Mouse (Mus musculus) olfactory bulb, adult 2 months (tissue): Measurements from ENCODE around the gene Nkx6-2.

ENCODE experiments used
- CTCF ChIP-seq: fragments of 200-500 bp; IDR thresholded peaks from 2 replicates; pipeline ENCODE4 v1.5.1; 2012; ENCODE audit warnings: low read depth, mild to moderate bottlenecking, low read length, moderate library complexity; ENCODE audit not compliant: insufficient read depth
- POLR2A ChIP-seq: fragments of 200-500 bp; IDR thresholded peaks from 2 replicates; pipeline ENCODE4 v1.6.1; 2012; ENCODE audit warnings: mild to moderate bottlenecking, low read depth, low read length, moderate library complexity; ENCODE audit not compliant: insufficient read depth

DNA sequence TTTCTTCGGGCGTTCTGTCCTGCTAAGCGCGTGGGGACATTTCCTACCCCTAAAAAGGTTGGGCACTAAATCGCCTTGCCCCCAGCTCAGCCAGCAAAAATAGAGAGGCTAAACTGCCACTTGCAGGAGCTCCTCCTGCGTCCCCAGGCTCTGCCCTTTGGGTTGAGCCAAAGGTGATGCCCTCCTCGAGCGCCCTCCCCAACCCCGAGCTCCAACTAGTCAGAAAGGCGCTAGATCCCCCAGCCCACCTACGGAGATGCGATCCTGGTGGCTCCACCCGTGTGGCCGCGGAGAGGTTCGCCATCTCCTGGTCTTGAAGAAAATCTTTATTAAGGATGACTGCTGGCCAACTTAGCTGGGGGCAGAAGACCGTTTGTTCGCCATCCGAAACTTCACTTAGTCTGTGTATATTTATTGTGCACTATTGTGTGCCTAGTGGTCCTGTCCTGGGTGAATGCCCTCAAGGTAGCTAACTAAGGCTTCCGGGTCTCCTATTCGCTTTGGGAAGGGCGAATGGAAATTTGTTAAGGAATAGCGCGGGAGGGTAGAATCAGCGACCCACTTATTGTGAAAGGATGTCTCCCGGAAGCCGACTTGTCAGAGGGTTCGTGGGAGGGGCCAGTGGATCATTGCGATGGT lies 2.7 kb upstream of the Nkx6-2 start:
- TF ChIP-seq CTCF = no peak
- no peak for TF ChIP-seq POLR2A
